14 mouse cellular contexts compared by ENCODE assay signal in the genomic region with DNA sequence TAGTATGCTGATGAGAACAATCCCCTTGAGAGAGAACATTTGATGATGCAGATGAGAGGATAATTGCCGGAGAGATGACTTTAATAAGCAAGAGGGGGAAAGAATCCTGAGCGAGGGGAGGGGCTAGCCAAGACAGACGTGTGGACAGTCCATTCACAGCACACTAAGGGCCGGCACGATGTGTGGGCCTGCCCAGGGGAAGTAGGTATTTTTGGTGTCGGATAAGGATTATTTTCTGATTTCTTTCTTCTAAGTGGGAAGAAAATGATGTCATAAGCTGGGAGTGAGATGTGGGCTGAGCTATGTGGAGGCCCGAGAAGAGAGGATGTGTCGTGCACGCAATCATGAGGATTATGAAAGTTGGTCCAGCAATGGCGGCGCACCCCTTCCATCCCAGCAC. TPM values are rescaled to one million over a fixed set of nuclear protein-coding genes. Genes with fewer than 3 reads are reported as not detected.
DNase-seq lines count a peak whose midpoint lies in the region; ATAC-seq and TF ChIP-seq lines count a peak whose summit lies in the region.
"Had no signal": no experiment of that assay in that cellular context is flagged by ENCODE, and none has a peak within 500 bp of the region (broad histone marks: within the 10 kb centered on the region; RNA-seq: fewer than 3 reads in every experiment).

No protein-coding gene starts in this region.

- H3K27ac ChIP-seq in hindbrain, embryonic 13.5 days: 0 out of 2 replicates have a peak overlapping the region, but pooled peaks have one; percentile 12
- H3K27ac ChIP-seq in hindbrain, embryonic 10.5 days: no peak overlapping the region
- H3K27ac ChIP-seq in kidney, adult 2 months (ENCODE audit: insufficient read depth, low read depth, low read length): no peak overlapping the region
- H3K27ac ChIP-seq: liver, embryonic 14.5 days had no signal

- no peak overlapping the region for H3K4me2 ChIP-seq in hindbrain, embryonic 13.5 days

- no peak for TF ChIP-seq CTCF in kidney, adult 2 months (conservative IDR thresholded peaks at IDR 0.05; ENCODE audit: insufficient read depth, insufficient read length, low read depth, low read length)

- no peak for TF ChIP-seq POLR2A in kidney, adult 2 months (IDR thresholded peaks at IDR 0.05; ENCODE audit: low read depth, low read length)

- no peaks in the 10 kb centered on the region for H3K27me3 ChIP-seq in hindbrain, embryonic 13.5 days
- H3K27me3 ChIP-seq in hindbrain, embryonic 10.5 days (ENCODE audit: insufficient read depth, poor library complexity, severe bottlenecking): peaks cover under 1% of the 10 kb centered on the region; the same call in 1 of the 2 replicates
- no peaks in the 10 kb centered on the region for H3K27me3 ChIP-seq in kidney, adult 2 months (replicated peaks; ENCODE audit: control insufficient read depth, insufficient read depth, low read length)

- H3K4me1 ChIP-seq in hindbrain, embryonic 13.5 days (replicated peaks): peaks cover 6% of the 10 kb centered on the region
- peaks cover under 1% of the 10 kb centered on the region for H3K4me1 ChIP-seq in hindbrain, embryonic 10.5 days (replicated peaks)
- H3K4me1 ChIP-seq in kidney, adult 2 months (ENCODE audit: control insufficient read depth, insufficient read depth, low read length): no peaks in the 10 kb centered on the region

- no peak overlapping the region for H3K9ac ChIP-seq in hindbrain, embryonic 13.5 days
- H3K9ac ChIP-seq: liver, embryonic 14.5 days had no signal

- no peak for DNase-seq in hindbrain, embryonic 10.5 days (ENCODE audit: low spot score)
- DNase-seq in right cerebral cortex, adult 2 months (ENCODE audit: low spot score in 2 of 2): peak; percentile 44 to 63
- no peak for DNase-seq in right cerebral cortex, postnatal 14 days
- peak; percentile 15 to 40 for DNase-seq in left cerebral cortex, adult 9 months (ENCODE audit: low spot score in 2 of 2)
- no peak for DNase-seq in thymus, postnatal 14 days
- no peak for DNase-seq in kidney, adult 2 months
- DNase-seq: adrenal gland, postnatal 25 days; cerebellum, postnatal 10 days; heart, adult 18-20 months; kidney, adult 9 months; thymus, postnatal 4 days had no signal

- no peak overlapping the region for H3K4me3 ChIP-seq in hindbrain, embryonic 13.5 days
- H3K4me3 ChIP-seq in hindbrain, embryonic 10.5 days: no peak overlapping the region
- no peak overlapping the region for H3K4me3 ChIP-seq in kidney, adult 2 months (ENCODE audit: insufficient read depth, low read depth, low read length)

- no peak for ATAC-seq in hindbrain, embryonic 13.5 days (ENCODE audit: low FRiP score)
- ATAC-seq: lung, postnatal 0 days had no signal

- H3K9me3 ChIP-seq in hindbrain, embryonic 13.5 days: no peaks in the 10 kb centered on the region
- no peaks in the 10 kb centered on the region for H3K9me3 ChIP-seq in hindbrain, embryonic 10.5 days

- WGBS in hindbrain, embryonic 13.5 days: 78% methylated on average over 11 of the region's 11 CpGs
- WGBS in hindbrain, embryonic 10.5 days: 94% methylated on average over 11 of the region's 11 CpGs
- 91% methylated on average over 11 of the region's 11 CpGs for WGBS in kidney, adult 2 months

- no peaks in the 10 kb centered on the region for H3K36me3 ChIP-seq in hindbrain, embryonic 13.5 days
- no peaks in the 10 kb centered on the region for H3K36me3 ChIP-seq in hindbrain, embryonic 10.5 days
- H3K36me3 ChIP-seq in kidney, adult 2 months (ENCODE audit: control insufficient read depth, insufficient read depth, low read length): no peaks in the 10 kb centered on the region

RNA-seq across cellular contexts. Expression of gene Dynll2, which starts 27.8 kb away (rescaled TPM):
- polyA plus RNA-seq in hindbrain, embryonic 13.5 days (2015; fragmentation: Nextera tagmentation; extraction: Ambion mirVana): 50.6 and 51.1 TPM in 2 replicates
- 29.4 and 39.9 TPM in 2 replicates for polyA plus RNA-seq in hindbrain, embryonic 10.5 days (2016; fragmentation: Nextera tagmentation; extraction: Ambion mirVana)
- polyA plus RNA-seq in kidney, adult 2 months (2012; rRNA removed): 136 and 169 TPM in 2 replicates

RNA-seq across cellular contexts. Expression of gene Srsf1, which starts 32.0 kb away (rescaled TPM):
- polyA plus RNA-seq in hindbrain, embryonic 13.5 days (2015; fragmentation: Nextera tagmentation; extraction: Ambion mirVana): 282 and 298 TPM in 2 replicates
- polyA plus RNA-seq in hindbrain, embryonic 10.5 days (2016; fragmentation: Nextera tagmentation; extraction: Ambion mirVana): 337 and 377 TPM in 2 replicates
- 56.6 and 59.8 TPM in 2 replicates for polyA plus RNA-seq in kidney, adult 2 months (2012; rRNA removed)

RNA-seq across cellular contexts. Expression of gene Vezf1, which starts 52.9 kb away (rescaled TPM):
- 53.9 TPM in 2 replicates for polyA plus RNA-seq in hindbrain, embryonic 13.5 days (2015; fragmentation: Nextera tagmentation; extraction: Ambion mirVana)
- polyA plus RNA-seq in hindbrain, embryonic 10.5 days (2016; fragmentation: Nextera tagmentation; extraction: Ambion mirVana): 64.7 and 64.8 TPM in 2 replicates
- polyA plus RNA-seq in kidney, adult 2 months (2012; rRNA removed): 17.9 and 21.4 TPM in 2 replicates

Comparison
In these comparisons a context has a peak if more than half of its experiments do, and no peak if none do; other contexts are left out.
1. DNase-seq: peak in right cerebral cortex, adult 2 months (2 of 2) and left cerebral cortex, adult 9 months (2 of 2); none in hindbrain, embryonic 10.5 days (single experiment), right cerebral cortex, postnatal 14 days (single experiment), thymus, postnatal 14 days (single experiment) and kidney, adult 2 months (single experiment).